Mouse (Mus musculus) forebrain, postnatal 0 days (tissue): ENCODE measurements around the gene Clcn3. TPM values are rescaled to one million over a fixed set of nuclear protein-coding genes. Genes with fewer than 3 reads are reported as not detected.

Source experiments
- ATAC-seq: fragments of 200-750 bp; cut with Nextera tagmentation; 2 replicates; pipeline ENCODE4 v1.8.0; 2017; ENCODE audit warnings: mild to moderate bottlenecking, moderate library complexity
- DNase-seq: peaks from one replicate; pipeline ENCODE4 v3.0.0-alpha.2; 2015
- H3K27ac ChIP-seq: fragments of 300-500 bp; sonication (generic); 2 replicates; pipeline ENCODE4 v1.5.1; 2014; ENCODE audit warnings: low read depth, mild to moderate bottlenecking, antibody characterized with exemption, low read length, moderate library complexity, mixed read lengths
- H3K27me3 ChIP-seq: fragments of 300-500 bp; sonication (generic); 2 replicates; pipeline ENCODE4 v1.6.1; 2014; ENCODE audit warnings: mild to moderate bottlenecking, low read length, mixed read lengths; ENCODE audit not compliant: insufficient read depth
- H3K36me3 ChIP-seq: fragments of 300-500 bp; sonication (generic); 2 replicates; pipeline ENCODE4 v1.6.1; 2014; ENCODE audit warnings: mild to moderate bottlenecking, moderate library complexity; ENCODE audit not compliant: insufficient read depth
- H3K4me1 ChIP-seq: fragments of 300-500 bp; sonication (generic); 2 replicates; pipeline ENCODE4 v1.6.1; 2014; ENCODE audit warnings: antibody characterized with exemption; ENCODE audit not compliant: insufficient read depth
- H3K4me2 ChIP-seq: fragments of 300-500 bp; sonication (generic); 2 replicates; pipeline ENCODE4 v1.6.1; 2014; ENCODE audit warnings: low read depth, mild to moderate bottlenecking, moderate library complexity
- H3K4me3 ChIP-seq: fragments of 300-500 bp; sonication (generic); 2 replicates; pipeline ENCODE4 v1.5.1; 2014; ENCODE audit warnings: low read depth, low read length, mixed read lengths
- H3K9ac ChIP-seq: fragments of 300-500 bp; sonication (generic); 2 replicates; pipeline ENCODE4 v1.6.1; 2014; ENCODE audit warnings: mild to moderate bottlenecking
- H3K9me3 ChIP-seq: fragments of 300-500 bp; sonication (generic); 2 replicates; pipeline ENCODE4 v1.6.1; 2016; ENCODE audit warnings: low read length
- CTCF ChIP-seq: sonication (generic); IDR thresholded peaks from 2 replicates; pipeline ENCODE4 v1.5.1; 2016; ENCODE audit warnings: antibody characterized with exemption, control low read depth, low read depth
- WGBS: fragments of 180-500 bp; shearing (Covaris S2); extraction: QIAGEN DNeasy Blood & Tissue Kit; methylation state at CpG from one replicate; pipeline ENCODE4 v1.1.7; 2014; 5-methylcytosine and 5-hydroxymethylcytosine counted together
- polyA plus RNA-seq: library from polyadenylated mRNA; unstranded; fragments of >200 nt; fragmentation: Nextera tagmentation; extraction: Ambion mirVana; gene quantifications from 2 replicates; pipeline ENCODE4 v1.2.1, GENCODE M21; 2015
- total RNA-seq: library from RNA; depleted of rRNA; stranded (reverse); fragments of >200 nt; gene quantifications from 2 replicates; pipeline ENCODE4 v1.2.3, GENCODE M21; 2014

The Clcn3 gene
- total and polyA plus RNA-seq, 2 experiments from 2014 or later: 74.4 to 109 TPM

- Histone ChIP-seq H3K9me3 (no peaks in the 10 kb centered on the region), H3K4me2 (no peak overlapping the region), H3K4me1 (no peaks in the 10 kb centered on the region), H3K27me3 (no peaks in the 10 kb centered on the region), H3K27ac (no peak overlapping the region), H3K9ac (no peak overlapping the region), H3K4me3 (no peak overlapping the region), H3K36me3 (no peaks in the 10 kb centered on the region)
- TF ChIP-seq CTCF: no peak
- WGBS: 35% methylated on average over 3 of the region's 3 CpGs
- no peak for DNase-seq
- no peak for ATAC-seq
Observed at GRCm38 (mm10) chr8:60965741-60966140, 17.4 kb downstream of the Clcn3 start.

- no peak overlapping the region for H3K9ac ChIP-seq
- no peaks in the 10 kb centered on the region for H3K4me1 ChIP-seq
- H3K4me2 ChIP-seq: no peak overlapping the region
- H3K27ac ChIP-seq: no peak overlapping the region
- H3K9me3 ChIP-seq: no peaks in the 10 kb centered on the region
- H3K36me3 ChIP-seq: no peaks in the 10 kb centered on the region
- no peaks in the 10 kb centered on the region for H3K27me3 ChIP-seq
- WGBS: 66% methylated on average over 6 of the region's 6 CpGs
- no peak for ATAC-seq
- no peak overlapping the region for H3K4me3 ChIP-seq
- DNase-seq: no peak
- no peak for TF ChIP-seq CTCF
Observed at GRCm38 (mm10) chr8:60965306-60965705, 17.8 kb downstream of the Clcn3 start.

GRCm38 (mm10) chr8:60964518-60964917 lies 18.6 kb downstream of the Clcn3 start:
- H3K9me3 ChIP-seq: no peaks in the 10 kb centered on the region
- WGBS: 76% methylated on average over 4 of the region's 4 CpGs
- TF ChIP-seq CTCF: no peak
- DNase-seq (no peak), ATAC-seq (no peak)
- no peak overlapping the region for H3K9ac ChIP-seq
- H3K27ac ChIP-seq: no peak overlapping the region
- no peak overlapping the region for H3K4me3 ChIP-seq
- H3K36me3 ChIP-seq: no peaks in the 10 kb centered on the region
- no peak overlapping the region for H3K4me2 ChIP-seq
- H3K4me1 ChIP-seq: no peaks in the 10 kb centered on the region
- no peaks in the 10 kb centered on the region for H3K27me3 ChIP-seq

GRCm38 (mm10) chr8:60963931-60964330 lies 19.2 kb downstream of the Clcn3 start:
- Histone ChIP-seq H3K9ac (no peak overlapping the region), H3K9me3 (no peaks in the 10 kb centered on the region), H3K4me3 (no peak overlapping the region), H3K27ac (no peak overlapping the region), H3K4me1 (no peaks in the 10 kb centered on the region), H3K27me3 (no peaks in the 10 kb centered on the region), H3K4me2 (no peak overlapping the region), H3K36me3 (no peaks in the 10 kb centered on the region)
- no peak for TF ChIP-seq CTCF
- 52% methylated on average over 2 of the region's 2 CpGs for WGBS
- ATAC-seq (no peak), DNase-seq (no peak)

GRCm38 (mm10) chr8:60962763-60963162 lies 20.3 kb downstream of the Clcn3 start:
- no peak for TF ChIP-seq CTCF
- ATAC-seq (no peak), DNase-seq (no peak)
- no peak overlapping the region for H3K27ac ChIP-seq
- H3K4me3 ChIP-seq: no peak overlapping the region
- H3K9me3 ChIP-seq: no peaks in the 10 kb centered on the region
- no peaks in the 10 kb centered on the region for H3K27me3 ChIP-seq
- no peaks in the 10 kb centered on the region for H3K36me3 ChIP-seq
- no peak overlapping the region for H3K9ac ChIP-seq
- no peaks in the 10 kb centered on the region for H3K4me1 ChIP-seq
- H3K4me2 ChIP-seq: no peak overlapping the region
- 93% methylated on average over 3 of the region's 3 CpGs for WGBS

- 94% methylated on average over 7 of the region's 7 CpGs for WGBS
- H3K4me1 ChIP-seq: no peaks in the 10 kb centered on the region
- H3K27me3 ChIP-seq: no peaks in the 10 kb centered on the region
- ATAC-seq: no peak
- no peak overlapping the region for H3K27ac ChIP-seq
- no peak overlapping the region for H3K9ac ChIP-seq
- no peaks in the 10 kb centered on the region for H3K9me3 ChIP-seq
- H3K36me3 ChIP-seq: no peaks in the 10 kb centered on the region
- no peak overlapping the region for H3K4me2 ChIP-seq
- TF ChIP-seq CTCF: no peak
- DNase-seq: no peak
- H3K4me3 ChIP-seq: no peak overlapping the region
Observed at GRCm38 (mm10) chr8:60956847-60957246, 26.3 kb downstream of the Clcn3 start.

- Histone ChIP-seq H3K4me3 (peak overlapping the region; percentile 50), H3K9ac (peak overlapping the region; percentile 74), H3K4me1 (no peaks in the 10 kb centered on the region), H3K4me2 (peak overlapping the region; percentile 62), H3K36me3 (no peaks in the 10 kb centered on the region), H3K27me3 (no peaks in the 10 kb centered on the region), H3K27ac (peak overlapping the region; percentile 94), H3K9me3 (no peaks in the 10 kb centered on the region)
- DNase-seq (peak; percentile 88), ATAC-seq (peak; percentile 99)
- under 1% methylated on average over 15 of the region's 15 CpGs for WGBS
- TF ChIP-seq CTCF: no peak
Observed at GRCm38 (mm10) chr8:60954281-60955014, 28.7 kb downstream of the Clcn3 start.
